Mouse (Mus musculus) kidney, adult 2 months (tissue): ENCODE measurements around the gene Gabarapl1.

Experiments used
- CTCF ChIP-seq: fragments of 200-500 bp; conservative IDR thresholded peaks from 2 replicates; pipeline ENCODE4 v1.5.1; 2011; ENCODE audit warnings: low read depth, mild to moderate bottlenecking, control low read depth, low read length, moderate library complexity, mixed read lengths; ENCODE audit not compliant: insufficient read depth, insufficient read length
- POLR2A ChIP-seq: fragments of 200-500 bp; IDR thresholded peaks from one replicate; pipeline ENCODE4 v1.6.1; 2011; ENCODE audit warnings: low read depth, low read length, control low read depth

- no peak for TF ChIP-seq CTCF
- TF ChIP-seq POLR2A: no peak
Observed at GRCm38 (mm10) chr6:129516388-129516787, 16.6 kb upstream of the Gabarapl1 start.
